Mouse (Mus musculus) forebrain, embryonic 11.5 days (tissue): ENCODE data around the gene Cdyl2. TPM values are rescaled to one million over a fixed set of nuclear protein-coding genes. Genes with fewer than 3 reads are reported as not detected.

Source experiments
- ATAC-seq: fragments of 200-750 bp; cut with Nextera tagmentation; replicated peaks from 2 replicates; pipeline ENCODE4 v1.8.0; 2017; ENCODE audit warnings: moderate TSS enrichment; ENCODE audit not compliant: low FRiP score
- DNase-seq: peaks from one replicate; pipeline ENCODE4 v3.0.0-alpha.2; 2017; ENCODE audit warnings: low spot score
- H3K27ac ChIP-seq: fragments of 300-500 bp; sonication (generic); 2 replicates; pipeline ENCODE4 v1.5.1; 2014; ENCODE audit warnings: low read depth, low read length
- H3K27me3 ChIP-seq: fragments of 300-500 bp; sonication (generic); 2 replicates; pipeline ENCODE4 v1.6.1; 2014; ENCODE audit warnings: mild to moderate bottlenecking, low read length, mixed read lengths; ENCODE audit not compliant: control insufficient read depth, insufficient read depth
- H3K36me3 ChIP-seq: fragments of 300-500 bp; sonication (generic); 2 replicates; pipeline ENCODE4 v1.6.1; 2014; ENCODE audit warnings: mild to moderate bottlenecking, low read length, moderate library complexity, mixed read lengths; ENCODE audit not compliant: control insufficient read depth, insufficient read depth
- H3K4me1 ChIP-seq: fragments of 300-500 bp; sonication (generic); replicated peaks from 2 replicates; pipeline ENCODE4 v1.6.1; 2014; ENCODE audit warnings: low read length, mixed read lengths; ENCODE audit not compliant: control insufficient read depth, insufficient read depth
- H3K4me2 ChIP-seq: fragments of 300-500 bp; sonication (generic); 2 replicates; pipeline ENCODE4 v1.6.1; 2014; ENCODE audit warnings: low read depth, mild to moderate bottlenecking, low read length, moderate library complexity, mixed read lengths; ENCODE audit not compliant: severe bottlenecking
- H3K4me3 ChIP-seq: fragments of 300-500 bp; sonication (generic); 2 replicates; pipeline ENCODE4 v1.5.1; 2014; ENCODE audit warnings: low read depth, low read length
- H3K9ac ChIP-seq: fragments of 300-500 bp; sonication (generic); 2 replicates; pipeline ENCODE4 v1.6.1; 2014; ENCODE audit warnings: low read length
- H3K9me3 ChIP-seq: fragments of 300-500 bp; sonication (generic); 2 replicates; pipeline ENCODE4 v1.6.1; 2016; ENCODE audit warnings: low read length, mixed read lengths; ENCODE audit not compliant: control insufficient read depth
- WGBS: fragments of 180-500 bp; shearing (Covaris S2); extraction: QIAGEN DNeasy Blood & Tissue Kit; methylation state at CpG from one replicate; pipeline ENCODE4 v1.1.7; 2014; 5-methylcytosine and 5-hydroxymethylcytosine counted together
- polyA plus RNA-seq: library from polyadenylated mRNA; unstranded; fragments of >200 nt; fragmentation: Nextera tagmentation; extraction: Ambion mirVana; gene quantifications from 2 replicates; pipeline ENCODE4 v1.2.1, GENCODE M21; 2014

Cdyl2 gene
- polyA plus RNA-seq, result 8.3 and 9.0 TPM in 2 replicates

- DNase-seq, result peak; percentile 87
- WGBS, result under 1% methylated on average over 105 of the region's 129 CpGs
- H3K36me3 ChIP-seq, result no peaks in the 10 kb centered on the region
Observed at GRCm38 (mm10) chr8:116732684-116733647, at the start of gene Cdyl2. Gene Cdyl2, minus strand, starts transcription at chr8:116732991.

GRCm38 (mm10) chr8:116780594-116780993, 47.8 kb upstream of the Cdyl2 start:
- H3K4me2 ChIP-seq, result no peak overlapping the region
- no peak for DNase-seq
- H3K9ac ChIP-seq, result no peak overlapping the region
- H3K27ac ChIP-seq, result no peak overlapping the region
- ATAC-seq, result no peak
- H3K9me3 ChIP-seq, result no peaks in the 10 kb centered on the region; the same call in 1 of the 2 replicates
- no peaks in the 10 kb centered on the region for H3K27me3 ChIP-seq
- H3K36me3 ChIP-seq, result no peaks in the 10 kb centered on the region
- no peak overlapping the region for H3K4me3 ChIP-seq
- no peaks in the 10 kb centered on the region for H3K4me1 ChIP-seq
- 85% methylated on average over 8 of the region's 8 CpGs for WGBS

More at GRCm38 (mm10) chr8:116732684-116733647, at the start of gene Cdyl2:
- H3K4me1 ChIP-seq, result peaks cover 7% of the 10 kb centered on the region; the same call in 1 of the 2 replicates
- no peaks in the 10 kb centered on the region; the same call in 1 of the 2 replicates for H3K27me3 ChIP-seq
- ATAC-seq, result peak; percentile 87
- H3K9me3 ChIP-seq, result no peaks in the 10 kb centered on the region; the same call in none of the 2 replicates
- peak within 1 kb of the TSS; percentile 84 for H3K4me2 ChIP-seq
- peak within 1 kb of the TSS; percentile 85 for H3K9ac ChIP-seq
- H3K4me3 ChIP-seq, result peak within 1 kb of the TSS; percentile 76
- peak within 1 kb of the TSS; percentile 10; the same call in 1 of the 2 replicates for H3K27ac ChIP-seq

- no peaks in the 10 kb centered on the region for H3K36me3 ChIP-seq
- WGBS, result 88% methylated on average over 5 of the region's 5 CpGs
- ATAC-seq, result no peak
Observed at GRCm38 (mm10) chr8:116774220-116774619, 41.4 kb upstream of the Cdyl2 start.

GRCm38 (mm10) chr8:116772727-116773126, 39.9 kb upstream of the Cdyl2 start:
- 90% methylated on average over 9 of the region's 9 CpGs for WGBS

More at GRCm38 (mm10) chr8:116774220-116774619, 41.4 kb upstream of the Cdyl2 start:
- H3K4me1 ChIP-seq, result no peaks in the 10 kb centered on the region
- no peaks in the 10 kb centered on the region for H3K27me3 ChIP-seq
- H3K4me3 ChIP-seq, result no peak overlapping the region
- no peaks in the 10 kb centered on the region; the same call in 1 of the 2 replicates for H3K9me3 ChIP-seq
- no peak overlapping the region for H3K27ac ChIP-seq
- no peak overlapping the region for H3K4me2 ChIP-seq
- H3K9ac ChIP-seq, result no peak overlapping the region
- no peak for DNase-seq

GRCm38 (mm10) chr8:116771797-116772343, 39.1 kb upstream of the Cdyl2 start:
- DNase-seq (no peak), ATAC-seq (no peak)

More at GRCm38 (mm10) chr8:116772727-116773126, 39.9 kb upstream of the Cdyl2 start:
- DNase-seq (no peak), ATAC-seq (no peak)
- Histone ChIP-seq H3K4me2 (no peak overlapping the region), H3K4me3 (no peak overlapping the region), H3K27ac (peak overlapping the region; percentile 8; the same call in 1 of the 2 replicates), H3K27me3 (no peaks in the 10 kb centered on the region), H3K9ac (no peak overlapping the region), H3K9me3 (no peaks in the 10 kb centered on the region; the same call in 1 of the 2 replicates), H3K36me3 (no peaks in the 10 kb centered on the region), H3K4me1 (no peaks in the 10 kb centered on the region)

GRCm38 (mm10) chr8:116770756-116771155, 38.0 kb upstream of the Cdyl2 start:
- Histone ChIP-seq H3K4me2 (no peak overlapping the region), H3K9me3 (no peaks in the 10 kb centered on the region), H3K4me1 (no peaks in the 10 kb centered on the region), H3K27ac (no peak overlapping the region), H3K27me3 (no peaks in the 10 kb centered on the region), H3K4me3 (no peak overlapping the region), H3K9ac (no peak overlapping the region), H3K36me3 (no peaks in the 10 kb centered on the region)
- ATAC-seq (no peak), DNase-seq (no peak)
- WGBS, result 82% methylated on average over 12 of the region's 12 CpGs

More at GRCm38 (mm10) chr8:116771797-116772343, 39.1 kb upstream of the Cdyl2 start:
- no peaks in the 10 kb centered on the region for H3K36me3 ChIP-seq
- no peaks in the 10 kb centered on the region for H3K4me1 ChIP-seq
- H3K27ac ChIP-seq, result no peak overlapping the region
- no peaks in the 10 kb centered on the region for H3K27me3 ChIP-seq
- no peak overlapping the region for H3K4me2 ChIP-seq
- 81% methylated on average over 7 of the region's 7 CpGs for WGBS
- no peak overlapping the region for H3K4me3 ChIP-seq
- no peaks in the 10 kb centered on the region for H3K9me3 ChIP-seq
- no peak overlapping the region for H3K9ac ChIP-seq

GRCm38 (mm10) chr8:116756174-116756573, 23.4 kb upstream of the Cdyl2 start:
- H3K4me1 ChIP-seq, result no peaks in the 10 kb centered on the region
- no peaks in the 10 kb centered on the region for H3K36me3 ChIP-seq
- no peak overlapping the region for H3K4me2 ChIP-seq
- H3K9me3 ChIP-seq, result no peaks in the 10 kb centered on the region
- no peak for DNase-seq
- WGBS, result 80% methylated on average over 3 of the region's 3 CpGs
- H3K27me3 ChIP-seq, result no peaks in the 10 kb centered on the region
- no peak for ATAC-seq
- no peak overlapping the region for H3K4me3 ChIP-seq
- no peak overlapping the region for H3K27ac ChIP-seq
- H3K9ac ChIP-seq, result no peak overlapping the region

GRCm38 (mm10) chr8:116755557-116755956, 22.8 kb upstream of the Cdyl2 start:
- Histone ChIP-seq H3K9ac (no peak overlapping the region), H3K27ac (no peak overlapping the region), H3K4me1 (no peaks in the 10 kb centered on the region), H3K36me3 (no peaks in the 10 kb centered on the region), H3K27me3 (no peaks in the 10 kb centered on the region), H3K4me2 (no peak overlapping the region), H3K4me3 (no peak overlapping the region), H3K9me3 (no peaks in the 10 kb centered on the region)
- ATAC-seq, result no peak
- WGBS, result 5% methylated on average over 4 of the region's 4 CpGs
- DNase-seq, result peak; percentile 64
